ENCODE assay signal across 8 mouse cellular contexts in genomic region chr10:75798176-75798696, GRCm38 (mm10). TPM values are rescaled to one million over a fixed set of nuclear protein-coding genes. Genes with fewer than 3 reads are reported as not detected.
DNase-seq lines count a peak whose midpoint lies in the region; ATAC-seq and TF ChIP-seq lines count a peak whose summit lies in the region.

Gene Gstt1 (minus strand): TSS chr10:75798584.

- H3K79me2 ChIP-seq in myocyte (ENCODE audit: control insufficient read depth, insufficient read depth): no peaks in the 10 kb centered on the region

- H3K4me1 ChIP-seq in embryonic facial prominence, embryonic 12.5 days: peaks cover 23% of the 10 kb centered on the region
- H3K4me1 ChIP-seq in heart, embryonic 10.5 days: peaks cover 19% of the 10 kb centered on the region
- peaks cover 29% of the 10 kb centered on the region for H3K4me1 ChIP-seq in liver, embryonic 13.5 days (replicated peaks)

- no peaks in the 10 kb centered on the region for H3K36me3 ChIP-seq in embryonic facial prominence, embryonic 12.5 days
- H3K36me3 ChIP-seq in heart, embryonic 10.5 days: no peaks in the 10 kb centered on the region
- H3K36me3 ChIP-seq in liver, embryonic 13.5 days: no peaks in the 10 kb centered on the region
- H3K36me3 ChIP-seq in myocyte (ENCODE audit: control insufficient read depth, insufficient read depth): no peaks in the 10 kb centered on the region

- WGBS in embryonic facial prominence, embryonic 12.5 days: 2% methylated on average over 18 of the region's 18 CpGs
- WGBS in heart, embryonic 10.5 days: 2% methylated on average over 18 of the region's 18 CpGs
- WGBS in liver, embryonic 13.5 days (ENCODE audit: insufficient replicate concordance): 2% methylated on average over 18 of the region's 18 CpGs

- TF ChIP-seq POLR2A in myocyte (IDR thresholded peaks at IDR 0.05; ENCODE audit: insufficient read length, low read depth): no peak

- H3K9me3 ChIP-seq in embryonic facial prominence, embryonic 12.5 days: no peaks in the 10 kb centered on the region
- no peaks in the 10 kb centered on the region for H3K9me3 ChIP-seq in heart, embryonic 10.5 days
- H3K9me3 ChIP-seq in liver, embryonic 13.5 days (replicated peaks): no peaks in the 10 kb centered on the region

- H3K27me3 ChIP-seq in embryonic facial prominence, embryonic 12.5 days: 0 out of 2 replicates have a peak, but pooled peaks cover 6% of the 10 kb centered on the region
- peaks cover 11% of the 10 kb centered on the region for H3K27me3 ChIP-seq in heart, embryonic 10.5 days (ENCODE audit: insufficient read depth, poor library complexity, severe bottlenecking)
- peaks cover 22% of the 10 kb centered on the region for H3K27me3 ChIP-seq in liver, embryonic 13.5 days
- H3K27me3 ChIP-seq in myocyte (ENCODE audit: control insufficient read depth, insufficient read depth, insufficient read length): peaks cover 14% of the 10 kb centered on the region

- H3ac ChIP-seq in myocyte (ENCODE audit: control insufficient read depth, insufficient read length): no peak within 1 kb of the TSS

- H3K27ac ChIP-seq in embryonic facial prominence, embryonic 12.5 days: no peak within 1 kb of the TSS
- peak within 1 kb of the TSS; percentile 48 for H3K27ac ChIP-seq in heart, embryonic 10.5 days
- peak within 1 kb of the TSS; percentile 51; the same call in 1 of the 2 replicates for H3K27ac ChIP-seq in liver, embryonic 13.5 days

- peak; percentile 35 for ATAC-seq in CD4-positive, CD25-positive, alpha-beta regulatory T cell, adult 4 months
- no peak for ATAC-seq in embryonic facial prominence, embryonic 12.5 days (ENCODE audit: insufficient number of reproducible peaks, insufficient read depth, low FRiP score, low TSS enrichment)
- peak; percentile 73 for ATAC-seq in liver, embryonic 13.5 days (ENCODE audit: low read depth)

- peak within 1 kb of the TSS; percentile 80 for H3K4me2 ChIP-seq in embryonic facial prominence, embryonic 12.5 days (replicated peaks)
- H3K4me2 ChIP-seq in liver, embryonic 13.5 days: peak within 1 kb of the TSS; percentile 85
- H3K4me2 ChIP-seq in myocyte (ENCODE audit: low read depth): peak within 1 kb of the TSS; percentile 91

- peak; percentile 79 for DNase-seq in adrenal gland, postnatal 14 days
- DNase-seq in heart, embryonic 10.5 days (ENCODE audit: low spot score): no peak
- DNase-seq in kidney, adult 8-10 months: peak; percentile 77 to 81
- peak; percentile 57 for DNase-seq in liver, embryonic 13.5 days
- peak; percentile 61 for DNase-seq in urinary bladder, postnatal 25 days (ENCODE audit: low spot score)

- peak within 1 kb of the TSS; percentile 45 for H3K9ac ChIP-seq in embryonic facial prominence, embryonic 12.5 days
- H3K9ac ChIP-seq in liver, embryonic 13.5 days: peak within 1 kb of the TSS; percentile 71

- peak within 1 kb of the TSS; percentile 42 for H3K4me3 ChIP-seq in embryonic facial prominence, embryonic 12.5 days
- H3K4me3 ChIP-seq in heart, embryonic 10.5 days: peak within 1 kb of the TSS; percentile 58
- H3K4me3 ChIP-seq in liver, embryonic 13.5 days (replicated peaks): peak within 1 kb of the TSS; percentile 65
- H3K4me3 ChIP-seq in myocyte: peak within 1 kb of the TSS; percentile 21

TF ChIP-seq in myocyte, 11 proteins besides CTCF, POLR2A, EP300 and RAD21:
- TF ChIP-seq REST (IDR thresholded peaks at IDR 0.05; ENCODE audit: insufficient read depth, insufficient read length) (no peak), MAX (IDR thresholded peaks at IDR 0.05; ENCODE audit: low read depth) (no peak), TCF12 (IDR thresholded peaks at IDR 0.05; ENCODE audit: insufficient read depth, poor library complexity, severe bottlenecking) (no peak), MYOG (IDR thresholded peaks at IDR 0.05; ENCODE audit: control insufficient read depth in 1 of 3, insufficient read depth in 1 of 3, insufficient read length in 2 of 3, low read depth in 2 of 3) (no peak), CEBPB (IDR thresholded peaks at IDR 0.05; ENCODE audit: insufficient read depth, poor library complexity, severe bottlenecking) (no peak), SRF (IDR thresholded peaks at IDR 0.05; ENCODE audit: control insufficient read depth, insufficient read length, low read depth) (no peak), POLR2AphosphoS2 (IDR thresholded peaks at IDR 0.05; ENCODE audit: insufficient read length, low read depth) (no peak), USF1 (IDR thresholded peaks at IDR 0.05; ENCODE audit: low read depth) (no peak), MYOD1 (IDR thresholded peaks at IDR 0.05; ENCODE audit: control insufficient read depth in 1 of 3, insufficient read length in 2 of 3, low read depth in 2 of 3) (no peak), E2F4 (IDR thresholded peaks at IDR 0.05; ENCODE audit: insufficient read depth) (no peak), TCF3 (IDR thresholded peaks at IDR 0.05; ENCODE audit: insufficient read length, low read depth) (no peak)

RNA-seq across cellular contexts. Expression of gene Gstt1, which starts in this region (rescaled TPM):
- 1 to 10 TPM in 1 of 2 experiments, not detected in 1; 1.3 TPM for polyA plus RNA-seq in CD4-positive, CD25-positive, alpha-beta regulatory T cell, adult 4 months (2017; shearing (Covaris generic))
- 69.1 and 93.9 TPM in 2 replicates for total RNA-seq in adrenal gland, postnatal 14 days (2021)
- polyA plus RNA-seq in embryonic facial prominence, embryonic 12.5 days (2016; fragmentation: Nextera tagmentation; extraction: Ambion mirVana): 11.0 TPM in 2 replicates
- polyA plus RNA-seq in heart, embryonic 10.5 days (2016; fragmentation: Nextera tagmentation; extraction: Ambion mirVana): 5.1 and 17.3 TPM in 2 replicates
- polyA plus RNA-seq in liver, embryonic 13.5 days (2015; fragmentation: Nextera tagmentation; extraction: Ambion mirVana): 49.2 and 50.2 TPM in 2 replicates
- 1.3 TPM for polyA plus RNA-seq in myocyte (2012; fragmentation: generic; extraction: Trizol)
